Mouse (Mus musculus) lung, embryonic 15.5 days (tissue): ENCODE data around the gene Sult2b1. TPM values are rescaled to one million over a fixed set of nuclear protein-coding genes. Genes with fewer than 3 reads are reported as not detected.

Source experiments
- ATAC-seq: fragments of 200-750 bp; cut with Nextera tagmentation; 2 replicates; pipeline ENCODE4 v1.8.0; 2017; ENCODE audit warnings: moderate number of reproducible peaks, borderline replicate concordance; ENCODE audit not compliant: low FRiP score, low TSS enrichment; ENCODE audit errors: extremely low read depth
- H3K27ac ChIP-seq: fragments of 300-500 bp; sonication (generic); 2 replicates; pipeline ENCODE4 v1.5.1; 2015; ENCODE audit warnings: moderate library complexity, mild to moderate bottlenecking, inconsistent platforms
- H3K27me3 ChIP-seq: fragments of 300-500 bp; sonication (generic); 2 replicates; pipeline ENCODE4 v1.6.1; 2015; ENCODE audit warnings: inconsistent platforms
- H3K36me3 ChIP-seq: fragments of 300-500 bp; sonication (generic); 2 replicates; pipeline ENCODE4 v1.6.1; 2015; ENCODE audit warnings: inconsistent platforms
- H3K4me1 ChIP-seq: fragments of 300-500 bp; sonication (generic); 2 replicates; pipeline ENCODE4 v1.6.1; 2015; ENCODE audit warnings: inconsistent platforms
- H3K4me2 ChIP-seq: fragments of 300-500 bp; sonication (generic); 2 replicates; pipeline ENCODE4 v1.6.1; 2015; ENCODE audit warnings: inconsistent platforms, mild to moderate bottlenecking, moderate library complexity
- H3K4me3 ChIP-seq: fragments of 300-500 bp; sonication (generic); 2 replicates; pipeline ENCODE4 v1.5.1; 2015; ENCODE audit warnings: mild to moderate bottlenecking, inconsistent platforms
- H3K9ac ChIP-seq: fragments of 300-500 bp; sonication (generic); 2 replicates; pipeline ENCODE4 v1.6.1; 2015; ENCODE audit warnings: inconsistent platforms
- H3K9me3 ChIP-seq: fragments of 300-500 bp; sonication (generic); 2 replicates; pipeline ENCODE4 v1.6.1; 2016; ENCODE audit warnings: inconsistent platforms
- WGBS: fragments of 180-500 bp; shearing (Covaris S2); methylation state at CpG from one replicate; pipeline ENCODE4 v1.1.7; 2015; 5-methylcytosine and 5-hydroxymethylcytosine counted together
- polyA plus RNA-seq: library from polyadenylated mRNA; unstranded; fragments of >200 nt; fragmentation: Nextera tagmentation; extraction: Ambion mirVana; gene quantifications from 2 replicates; pipeline ENCODE4 v1.2.1, GENCODE M21; 2015

The Sult2b1 gene
- polyA plus RNA-seq, 1 experiment from 2014 or later, result 6.1 TPM

DNA sequence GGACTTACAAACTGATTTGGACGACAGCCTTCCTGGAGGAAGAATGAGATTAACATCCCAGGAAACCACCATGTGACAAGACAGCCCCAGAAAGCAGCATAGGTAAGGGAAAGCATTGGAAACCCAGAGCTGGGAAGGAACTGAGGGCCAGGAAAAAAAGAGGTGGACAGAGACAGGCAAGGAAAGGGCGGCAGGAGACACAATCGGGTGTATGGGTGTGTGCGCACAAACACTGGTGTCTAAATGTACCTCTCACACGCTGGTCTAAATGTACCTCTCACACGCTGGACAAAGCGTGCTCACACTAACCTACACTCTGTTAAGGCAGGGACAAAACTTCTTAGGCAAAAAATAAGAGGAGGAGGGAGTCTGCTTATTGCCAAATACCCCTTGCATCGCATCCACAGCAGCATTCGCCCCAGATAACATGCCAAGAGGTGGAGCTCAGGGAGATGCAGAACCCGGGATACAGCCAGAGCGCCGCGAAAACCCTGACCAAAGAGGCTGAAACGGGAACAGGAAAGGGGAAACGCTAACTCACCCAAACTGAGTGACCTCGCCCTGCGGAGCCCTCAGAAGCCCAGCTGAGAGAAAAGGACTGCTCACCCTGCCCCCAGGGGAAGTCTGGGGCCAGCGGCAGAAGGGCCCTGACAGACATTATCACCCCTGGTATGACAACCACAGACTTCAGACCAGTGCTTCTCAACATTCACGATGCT lies 68.6 kb downstream of the Sult2b1 start:
- Histone ChIP-seq H3K4me3 (peak overlapping the region; percentile 86), H3K9ac (peak overlapping the region; percentile 22; the same call in 1 of the 2 replicates), H3K27me3 (no peaks in the 10 kb centered on the region), H3K4me2 (peak overlapping the region; percentile 86), H3K36me3 (peaks cover 46% of the 10 kb centered on the region), H3K9me3 (no peaks in the 10 kb centered on the region), H3K4me1 (peaks cover 58% of the 10 kb centered on the region), H3K27ac (peak overlapping the region; percentile 29; the same call in 1 of the 2 replicates)
- no peak for ATAC-seq
- 76% methylated on average over 19 of the region's 19 CpGs for WGBS

DNA sequence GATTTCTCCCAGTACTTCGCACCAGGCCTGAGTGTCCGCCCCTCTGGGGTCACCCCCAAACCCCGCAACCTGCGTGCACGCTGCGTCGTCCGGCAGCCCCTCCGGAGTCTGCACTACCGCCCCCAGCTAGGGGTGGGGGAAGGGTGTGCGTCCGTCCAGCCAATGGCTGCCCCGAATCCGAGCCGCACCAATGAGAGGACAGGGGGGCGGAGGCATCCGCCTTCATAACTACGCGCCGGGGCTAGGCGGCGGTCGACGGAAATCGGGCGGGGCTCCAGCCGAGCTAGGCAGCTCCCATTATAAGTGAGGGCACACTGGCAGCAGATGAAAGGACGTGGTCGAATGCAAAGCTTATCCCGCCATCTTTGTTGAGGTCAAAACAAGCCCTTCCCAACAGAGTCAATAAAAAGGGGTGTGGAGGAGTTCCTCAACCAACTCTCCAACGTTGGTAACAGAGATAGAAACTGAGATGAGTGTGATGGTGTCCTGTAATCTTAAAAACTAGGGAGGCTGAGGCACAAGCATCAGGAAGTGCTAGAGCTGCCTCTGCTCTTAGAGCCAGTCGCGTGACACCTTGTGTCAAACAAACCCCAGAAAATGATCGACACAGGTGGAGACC lies 69.3 kb downstream of the Sult2b1 start, which contains the start of gene Rpl18:
Rpl18 (plus strand) TSS at position 368 of the 619 bp plus-strand sequence.
- H3K9ac ChIP-seq, result peak within 1 kb of the TSS; percentile 76
- H3K9me3 ChIP-seq, result no peaks in the 10 kb centered on the region
- no peaks in the 10 kb centered on the region for H3K27me3 ChIP-seq
- peak within 1 kb of the TSS; percentile 75 for H3K27ac ChIP-seq
- WGBS, result 7% methylated on average over 34 of the region's 34 CpGs
- peaks cover 51% of the 10 kb centered on the region for H3K4me1 ChIP-seq
- H3K36me3 ChIP-seq, result peaks cover 45% of the 10 kb centered on the region
- peak within 1 kb of the TSS; percentile 86 for H3K4me2 ChIP-seq
- ATAC-seq, result peak; percentile 94
- H3K4me3 ChIP-seq, result peak within 1 kb of the TSS; percentile 86

DNA sequence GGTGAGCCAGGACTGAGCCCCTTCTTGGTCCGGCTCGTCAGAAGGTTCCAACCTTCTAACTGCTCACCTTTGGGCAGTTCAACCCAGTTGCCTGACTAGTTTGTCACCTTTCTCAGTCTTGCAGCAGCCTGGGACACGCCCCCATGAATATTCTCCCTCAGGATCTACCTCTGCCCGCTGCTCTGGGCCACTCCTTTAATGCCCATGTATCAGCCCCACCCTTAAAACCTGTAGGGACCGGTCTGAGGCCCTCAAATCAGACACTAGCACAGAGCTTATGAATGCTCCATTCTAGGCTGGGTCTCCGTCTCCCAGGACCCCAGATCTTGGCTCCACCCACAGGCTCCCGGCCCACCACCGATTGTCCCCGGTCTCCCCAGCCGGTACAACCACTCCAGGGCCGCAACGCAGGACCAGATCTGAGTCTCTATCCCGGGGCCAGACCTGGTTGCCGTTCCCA lies 69.8 kb downstream of the Sult2b1 start:
- Histone ChIP-seq H3K27ac (peak overlapping the region; percentile 75), H3K9ac (peak overlapping the region; percentile 76), H3K4me1 (peaks cover 46% of the 10 kb centered on the region), H3K36me3 (peaks cover 40% of the 10 kb centered on the region), H3K9me3 (no peaks in the 10 kb centered on the region), H3K4me2 (peak overlapping the region; percentile 86), H3K4me3 (peak overlapping the region; percentile 86), H3K27me3 (no peaks in the 10 kb centered on the region)
- 9% methylated on average over 14 of the region's 14 CpGs for WGBS
- ATAC-seq, result peak; percentile 44

DNA sequence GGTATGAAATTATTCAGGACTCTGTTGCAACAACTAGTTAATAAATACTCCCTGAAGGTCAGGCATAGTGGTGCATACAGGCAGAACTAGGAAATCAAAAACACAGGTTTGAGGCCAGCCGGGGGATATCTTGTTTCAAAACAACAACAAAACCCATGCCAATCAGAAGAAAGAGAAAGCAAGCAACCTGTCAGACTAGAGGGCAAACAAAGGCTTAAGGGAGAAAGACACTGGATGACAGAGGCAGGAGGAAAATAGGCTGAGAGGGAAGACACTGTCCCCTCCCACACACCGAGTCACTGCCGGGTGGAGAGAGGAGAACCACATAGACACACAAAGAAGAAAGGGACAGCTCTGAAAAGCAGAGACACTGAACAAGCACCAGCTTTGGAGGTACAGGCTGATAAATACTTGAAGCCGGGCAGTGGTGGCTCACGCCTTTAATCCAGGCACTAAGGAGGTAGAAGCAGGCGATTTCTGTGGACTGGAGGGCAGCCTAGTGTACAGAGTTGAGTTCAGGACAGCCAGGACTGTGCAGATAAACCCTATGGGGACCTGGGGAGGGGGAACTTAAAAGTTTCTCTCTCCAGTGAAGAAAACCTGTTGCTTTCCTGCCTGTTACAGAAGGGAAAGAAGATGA lies 70.5 kb downstream of the Sult2b1 start:
- Histone ChIP-seq H3K27ac (peak overlapping the region; percentile 75; the same call in 1 of the 2 replicates), H3K4me3 (peak overlapping the region; percentile 86), H3K4me1 (peaks cover 43% of the 10 kb centered on the region), H3K9me3 (no peaks in the 10 kb centered on the region), H3K4me2 (peak overlapping the region; percentile 86), H3K27me3 (no peaks in the 10 kb centered on the region), H3K9ac (peak overlapping the region; percentile 76; the same call in 1 of the 2 replicates), H3K36me3 (peaks cover 34% of the 10 kb centered on the region)
- WGBS, result 78% methylated on average over 6 of the region's 6 CpGs
- ATAC-seq, result no peak

DNA sequence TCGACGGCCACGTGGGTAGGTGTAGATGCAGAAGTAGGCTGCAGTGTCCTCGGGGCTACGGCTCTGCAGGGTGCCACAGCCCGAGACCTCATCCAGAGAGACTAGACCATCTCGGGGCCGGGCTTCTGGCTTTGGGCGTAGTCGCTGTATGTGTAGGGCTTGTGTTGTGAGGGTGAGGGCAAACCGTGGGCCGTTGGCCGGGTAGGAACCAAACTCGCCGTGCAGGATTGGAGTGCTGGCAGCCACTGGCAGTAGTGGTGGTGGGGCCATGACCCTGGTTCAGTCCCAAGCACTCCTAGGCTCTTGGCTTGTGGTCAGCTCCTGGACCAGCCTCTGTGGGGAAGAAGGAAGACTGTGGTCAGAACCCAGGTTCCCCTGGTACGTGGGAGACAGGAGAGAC lies 71.1 kb downstream of the Sult2b1 start:
- no peaks in the 10 kb centered on the region for H3K9me3 ChIP-seq
- no peak overlapping the region for H3K4me3 ChIP-seq
- WGBS, result 90% methylated on average over 16 of the region's 16 CpGs
- H3K9ac ChIP-seq, result no peak overlapping the region
- H3K4me1 ChIP-seq, result peaks cover 46% of the 10 kb centered on the region
- H3K27me3 ChIP-seq, result no peaks in the 10 kb centered on the region
- peaks cover 34% of the 10 kb centered on the region for H3K36me3 ChIP-seq
- ATAC-seq, result no peak
- H3K27ac ChIP-seq, result no peak overlapping the region
- H3K4me2 ChIP-seq, result no peak overlapping the region

DNA sequence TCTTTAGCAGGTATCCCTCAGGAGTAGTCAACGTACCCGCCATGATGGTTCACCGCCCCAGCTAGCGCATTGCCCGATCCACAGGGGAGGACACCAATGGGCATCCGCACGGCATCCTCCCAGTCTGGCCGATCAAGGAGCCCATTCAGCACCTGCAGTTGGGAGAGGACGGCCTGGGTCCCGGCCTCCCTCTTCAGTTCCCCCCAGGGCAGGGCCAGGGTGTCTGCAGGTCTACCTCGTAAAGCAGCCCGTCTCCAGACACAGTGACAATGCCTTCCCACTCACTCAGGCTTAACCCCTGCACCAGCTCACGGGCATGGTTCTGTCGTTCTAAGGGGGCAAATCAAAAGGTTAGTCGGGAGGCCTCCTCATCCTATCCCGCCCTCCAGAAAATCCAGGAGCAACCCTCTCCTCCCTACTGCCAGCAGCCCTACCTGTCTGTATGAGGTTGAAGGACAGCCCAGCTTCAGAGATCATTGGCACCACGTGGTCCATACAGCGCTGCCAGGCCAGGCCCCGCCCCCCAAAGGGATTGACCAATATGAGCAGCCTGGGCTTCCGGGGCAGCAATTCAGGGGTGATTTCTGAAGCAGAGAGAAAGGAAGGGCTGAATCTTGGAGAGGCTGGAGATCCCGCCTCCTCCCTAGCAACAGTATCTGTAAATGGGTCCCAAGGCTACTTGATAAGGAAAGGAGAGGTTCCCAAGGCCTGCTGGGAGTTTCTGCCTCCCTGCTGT lies 72.3 kb downstream of the Sult2b1 start:
- WGBS, result 82% methylated on average over 21 of the region's 21 CpGs
- H3K4me1 ChIP-seq, result peaks cover 58% of the 10 kb centered on the region

DNA sequence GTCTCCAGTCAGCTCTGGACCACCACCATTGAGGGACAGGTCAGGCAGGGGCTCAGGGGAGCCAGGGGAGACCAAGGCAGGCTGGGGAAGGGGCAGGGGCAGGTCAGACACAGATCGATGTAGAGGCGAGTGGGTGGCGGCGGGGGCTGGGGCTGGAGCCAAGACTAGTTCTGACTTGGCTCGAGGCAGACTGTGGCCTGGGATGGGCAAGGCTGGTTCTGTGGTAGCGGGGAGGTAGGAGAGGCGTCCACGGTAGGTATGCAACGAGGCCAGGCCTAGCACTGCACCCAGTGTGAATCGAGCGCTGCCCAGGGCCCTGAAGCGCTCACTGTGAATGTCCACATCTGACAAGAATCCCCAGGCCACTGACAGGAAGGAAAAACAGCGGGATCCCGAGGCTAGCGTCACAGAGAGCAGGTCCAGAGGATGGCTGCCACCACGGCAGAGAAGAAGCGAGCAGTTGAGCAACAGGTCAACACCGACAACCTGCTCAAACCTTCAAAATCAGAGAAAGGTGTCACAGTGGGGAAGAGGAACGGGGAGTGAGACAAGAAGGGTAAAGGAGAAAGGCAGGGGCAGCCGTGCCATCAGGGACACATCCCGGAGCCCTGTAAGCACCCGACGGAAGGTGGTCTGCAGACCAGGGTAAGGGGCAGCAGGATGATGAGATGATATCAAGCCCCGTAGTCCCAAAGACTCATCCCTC lies 73.0 kb downstream of the Sult2b1 start:
- H3K4me3 ChIP-seq, result no peak overlapping the region
- H3K36me3 ChIP-seq, result peaks cover 34% of the 10 kb centered on the region
- no peaks in the 10 kb centered on the region for H3K9me3 ChIP-seq
- H3K4me1 ChIP-seq, result peaks cover 57% of the 10 kb centered on the region
- H3K4me2 ChIP-seq, result no peak overlapping the region
- no peaks in the 10 kb centered on the region for H3K27me3 ChIP-seq
- H3K27ac ChIP-seq, result no peak overlapping the region
- no peak for ATAC-seq
- H3K9ac ChIP-seq, result no peak overlapping the region
- 89% methylated on average over 24 of the region's 24 CpGs for whole genome bisulfite sequencing

More for the DNA sequence above, 72.3 kb downstream of the Sult2b1 start:
- Histone ChIP-seq H3K36me3 (peaks cover 34% of the 10 kb centered on the region), H3K4me2 (no peak overlapping the region), H3K9me3 (no peaks in the 10 kb centered on the region), H3K27me3 (no peaks in the 10 kb centered on the region), H3K27ac (no peak overlapping the region), H3K9ac (no peak overlapping the region), H3K4me3 (no peak overlapping the region)
- no peak for ATAC-seq

DNA sequence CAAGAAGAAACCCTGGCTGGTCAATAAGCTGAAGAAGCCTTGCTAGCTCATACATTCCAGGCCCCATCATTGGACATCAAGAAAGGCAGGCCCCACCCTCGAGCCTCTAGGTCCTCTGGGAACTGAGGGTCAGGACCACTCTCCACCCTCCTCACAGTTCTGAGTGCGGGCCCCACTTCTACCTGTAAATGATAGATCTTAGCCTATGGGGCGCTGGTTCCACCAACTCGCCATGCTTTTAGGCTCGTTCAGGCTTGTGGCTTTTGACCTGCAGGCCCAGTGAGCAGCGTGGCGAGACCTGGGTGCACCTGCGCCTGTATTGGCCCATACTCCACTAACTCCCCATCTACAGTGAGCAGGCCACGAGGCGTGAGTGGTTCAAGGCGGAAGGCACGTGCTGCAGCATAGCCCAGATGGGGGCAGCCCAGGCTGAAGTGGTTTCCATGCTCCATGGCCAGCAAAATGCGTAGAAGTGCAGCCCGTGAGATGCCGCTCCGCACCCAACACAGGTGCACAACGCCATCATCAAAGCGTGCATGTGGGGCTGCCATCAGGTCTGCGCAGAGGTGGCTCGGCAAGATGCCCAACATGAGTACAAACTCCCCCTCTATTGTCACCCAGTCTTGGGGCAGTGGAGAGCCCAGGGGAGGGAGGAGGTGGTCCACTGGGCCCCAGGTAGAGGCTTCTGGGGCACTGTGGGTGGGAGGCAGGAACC lies 73.8 kb downstream of the Sult2b1 start:
- WGBS, result 90% methylated on average over 20 of the region's 20 CpGs
- Histone ChIP-seq H3K4me3 (no peak overlapping the region), H3K27me3 (no peaks in the 10 kb centered on the region), H3K27ac (no peak overlapping the region), H3K36me3 (peaks cover 34% of the 10 kb centered on the region), H3K9me3 (no peaks in the 10 kb centered on the region), H3K4me2 (no peak overlapping the region), H3K9ac (no peak overlapping the region), H3K4me1 (peaks cover 57% of the 10 kb centered on the region)
- no peak for ATAC-seq

DNA sequence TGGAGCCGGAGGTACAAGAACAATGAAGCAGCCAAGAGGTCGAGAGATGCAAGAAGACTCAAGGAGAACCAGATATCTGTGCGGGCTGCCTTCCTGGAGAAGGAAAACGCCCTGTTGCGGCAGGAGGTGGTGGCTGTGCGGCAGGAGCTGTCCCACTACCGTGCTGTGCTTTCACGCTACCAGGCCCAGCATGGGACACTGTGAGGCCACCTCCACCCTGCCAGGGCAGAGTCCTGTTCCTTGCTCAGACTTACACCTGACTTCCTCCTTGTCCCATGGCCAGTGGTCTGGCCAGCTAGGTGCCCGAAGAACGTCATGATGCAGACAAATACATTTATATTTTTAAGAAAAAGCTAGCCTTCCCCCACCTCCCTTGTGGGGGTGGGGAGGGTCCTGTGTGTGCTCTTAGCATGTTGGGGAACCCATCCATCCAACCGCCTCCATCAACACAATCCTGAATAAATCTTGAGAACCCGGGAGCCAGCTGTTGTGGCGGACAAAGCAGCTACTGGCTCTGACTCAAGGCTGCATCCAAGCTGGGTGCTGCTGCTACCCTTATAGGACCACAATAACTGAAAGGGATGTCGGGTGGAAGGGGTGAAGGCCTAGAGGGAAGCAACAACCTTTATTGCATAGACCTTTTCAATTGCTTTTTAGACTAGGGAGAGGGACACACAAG lies 74.7 kb downstream of the Sult2b1 start:
- H3K27ac ChIP-seq, result no peak overlapping the region
- no peak overlapping the region for H3K4me3 ChIP-seq
- peaks cover 59% of the 10 kb centered on the region for H3K4me1 ChIP-seq
- no peak for ATAC-seq
- no peaks in the 10 kb centered on the region for H3K9me3 ChIP-seq
- 55% methylated on average over 14 of the region's 14 CpGs for WGBS
- H3K4me2 ChIP-seq, result no peak overlapping the region
- H3K36me3 ChIP-seq, result peaks cover 34% of the 10 kb centered on the region
- no peak overlapping the region for H3K9ac ChIP-seq
- H3K27me3 ChIP-seq, result no peaks in the 10 kb centered on the region

DNA sequence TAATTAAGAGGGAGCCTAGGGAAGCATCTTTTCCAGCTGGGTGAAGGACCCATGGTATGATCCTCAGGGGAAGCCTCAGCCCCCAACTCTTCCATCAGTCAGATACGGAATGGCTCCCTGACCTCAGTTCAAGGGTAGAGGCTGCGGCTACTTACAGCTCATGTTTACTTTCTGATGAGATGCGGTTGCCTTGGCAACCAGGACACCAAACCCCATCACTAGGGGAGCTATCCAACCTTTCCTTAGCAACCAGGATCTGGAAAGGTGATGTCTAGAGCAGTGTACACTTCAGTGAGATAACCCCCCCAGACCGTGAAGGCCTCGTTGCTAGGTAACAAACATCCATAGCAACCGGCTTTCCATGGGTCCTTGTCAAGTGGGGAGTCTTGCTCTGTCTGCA lies 75.4 kb downstream of the Sult2b1 start:
- H3K4me1 ChIP-seq, result peaks cover 56% of the 10 kb centered on the region
- no peaks in the 10 kb centered on the region for H3K9me3 ChIP-seq
- peaks cover 34% of the 10 kb centered on the region for H3K36me3 ChIP-seq
- no peak overlapping the region for H3K4me3 ChIP-seq
- no peak overlapping the region for H3K9ac ChIP-seq
- no peak for ATAC-seq
- no peak overlapping the region for H3K4me2 ChIP-seq
- no peak overlapping the region for H3K27ac ChIP-seq
- H3K27me3 ChIP-seq, result no peaks in the 10 kb centered on the region
- WGBS, result 36% methylated on average over 6 of the region's 6 CpGs
